In the genomic region with DNA sequence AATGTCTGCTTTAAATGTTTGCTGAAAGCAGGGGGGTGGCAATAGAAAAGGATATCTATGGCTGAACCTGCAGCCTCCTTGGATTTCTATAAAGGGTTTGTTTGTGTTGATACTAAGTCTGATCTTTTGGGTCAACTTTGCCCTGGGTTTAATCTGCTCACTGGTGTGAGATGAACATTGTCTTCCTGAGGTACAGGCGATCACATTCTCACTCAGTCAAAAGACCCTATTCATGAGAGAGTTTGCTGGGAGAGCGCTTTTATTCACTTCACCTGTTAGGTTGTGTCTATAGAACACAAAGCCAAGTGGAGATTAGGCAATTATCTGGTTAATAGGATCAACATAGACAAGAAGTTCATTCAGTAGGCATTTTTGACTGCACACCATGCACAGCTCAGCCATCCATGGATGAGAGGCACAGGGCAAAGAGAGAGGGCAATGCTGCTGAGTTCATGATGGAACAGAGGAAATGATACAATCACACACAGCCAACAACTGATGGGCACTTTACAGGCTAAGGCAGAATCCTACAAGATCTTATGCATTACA, we compare ENCODE assay signal across 29 mouse cellular contexts.
DNase-seq lines count a peak whose midpoint lies in the region; ATAC-seq and TF ChIP-seq lines count a peak whose summit lies in the region.
"Had no signal": no experiment of that assay in that cellular context is flagged by ENCODE, and none has a peak within 500 bp of the region (broad histone marks: within the 10 kb centered on the region; RNA-seq: fewer than 3 reads in every experiment).

No protein-coding gene starts in this region.

- no peaks in the 10 kb centered on the region for H3K4me1 ChIP-seq in embryonic facial prominence, embryonic 14.5 days (ENCODE audit: control insufficient read depth, insufficient read depth, low read length)
- peaks cover 8% of the 10 kb centered on the region; the same call in 1 of the 2 replicates for H3K4me1 ChIP-seq in embryonic facial prominence, embryonic 10.5 days
- peaks cover 11% of the 10 kb centered on the region; the same call in 1 of the 2 replicates for H3K4me1 ChIP-seq in midbrain, embryonic 12.5 days
- H3K4me1 ChIP-seq: heart, embryonic 12.5 days; neural tube, embryonic 12.5 days; stomach, embryonic 15.5 days had no signal

- WGBS in embryonic facial prominence, embryonic 14.5 days, result 65% methylated on average over 2 of the region's 2 CpGs
- 33% methylated on average over 2 of the region's 2 CpGs for WGBS in embryonic facial prominence, embryonic 10.5 days
- 10% methylated on average over 2 of the region's 2 CpGs for WGBS in midbrain, embryonic 12.5 days

- no peaks in the 10 kb centered on the region for H3K9me3 ChIP-seq in embryonic facial prominence, embryonic 14.5 days (ENCODE audit: control insufficient read depth, low read length)
- H3K9me3 ChIP-seq in embryonic facial prominence, embryonic 10.5 days, result no peaks in the 10 kb centered on the region
- H3K9me3 ChIP-seq in midbrain, embryonic 12.5 days, result no peaks in the 10 kb centered on the region
- H3K9me3 ChIP-seq: heart, embryonic 12.5 days; hindbrain, embryonic 13.5 days; neural tube, embryonic 12.5 days; stomach, embryonic 15.5 days had no signal

- TF ChIP-seq CTCF in brain, embryonic 14.5 days (IDR thresholded peaks at IDR 0.05; ENCODE audit: borderline replicate concordance, extremely low read depth, insufficient read depth, insufficient read length), result no peak

- no peak overlapping the region for H3K27ac ChIP-seq in embryonic facial prominence, embryonic 14.5 days (replicated peaks; ENCODE audit: low read depth, low read length)
- no peak overlapping the region for H3K27ac ChIP-seq in embryonic facial prominence, embryonic 10.5 days (replicated peaks)
- H3K27ac ChIP-seq in midbrain, embryonic 12.5 days (replicated peaks), result peak overlapping the region; percentile 36; the same call in 1 of the 2 replicates
- H3K27ac ChIP-seq: gastrocnemius, adult 2 months; heart, adult 2 months; hindbrain, embryonic 13.5 days; kidney, postnatal 0 days; liver, embryonic 14.5 days; neural tube, embryonic 12.5 days; stomach, embryonic 15.5 days had no signal

- no peak for TF ChIP-seq POLR2A in brain, embryonic 14.5 days (IDR thresholded peaks at IDR 0.05; ENCODE audit: borderline replicate concordance, extremely low read depth, insufficient read depth, insufficient read length, poor library complexity, severe bottlenecking)

- no peak overlapping the region for H3K4me2 ChIP-seq in embryonic facial prominence, embryonic 14.5 days (ENCODE audit: low read depth, low read length)
- H3K4me2 ChIP-seq in midbrain, embryonic 12.5 days (replicated peaks), result no peak overlapping the region
- H3K4me2 ChIP-seq: heart, embryonic 12.5 days; hindbrain, embryonic 13.5 days; neural tube, embryonic 12.5 days; stomach, embryonic 15.5 days had no signal

- DNase-seq in embryonic facial prominence, embryonic 14.5 days (ENCODE audit: low spot score), result peak; percentile 3
- DNase-seq in embryonic facial prominence, embryonic 10.5 days (ENCODE audit: low spot score), result no peak
- peak; percentile 45 for DNase-seq in brain, embryonic 14.5 days (ENCODE audit: low read depth)
- DNase-seq in retina, embryonic 14.5 days (ENCODE audit: low spot score), result peak; percentile 21
- DNase-seq in frontal cortex, postnatal 25 days (ENCODE audit: low spot score in 2 of 2), result no peak
- no peak for DNase-seq in frontal cortex, postnatal 10 days (ENCODE audit: low spot score in 2 of 2)
- DNase-seq: adrenal gland, adult 8-10 months; cerebellum, adult 8-10 months; cerebellum, postnatal 25 days; gastrocnemius, adult 2 months; heart, adult 2 months; heart, postnatal 4 days; kidney, adult 8-10 months; kidney, postnatal 4 days; liver; lung, adult 2 months; lung, postnatal 10 days; right cerebral cortex, postnatal 14 days; thymus, postnatal 14 days had no signal

- no peaks in the 10 kb centered on the region for H3K27me3 ChIP-seq in embryonic facial prominence, embryonic 14.5 days (replicated peaks; ENCODE audit: control insufficient read depth, insufficient read depth, low read length)
- peaks cover 45% of the 10 kb centered on the region for H3K27me3 ChIP-seq in embryonic facial prominence, embryonic 10.5 days (replicated peaks; ENCODE audit: low read depth, poor library complexity, severe bottlenecking)
- H3K27me3 ChIP-seq in midbrain, embryonic 12.5 days, result peaks cover 24% of the 10 kb centered on the region
- H3K27me3 ChIP-seq: heart, embryonic 12.5 days; hindbrain, embryonic 13.5 days; neural tube, embryonic 12.5 days; stomach, embryonic 15.5 days had no signal

- ATAC-seq in embryonic facial prominence, embryonic 14.5 days (ENCODE audit: low read depth), result peak; percentile 15; the same call in 1 of the 2 replicates
- peak; percentile 70 for ATAC-seq in midbrain, embryonic 12.5 days (ENCODE audit: low FRiP score, low read depth)
- ATAC-seq: intestine, embryonic 16.5 days had no signal

- no peak overlapping the region for H3K9ac ChIP-seq in embryonic facial prominence, embryonic 14.5 days (ENCODE audit: low read depth, low read length)
- no peak overlapping the region for H3K9ac ChIP-seq in midbrain, embryonic 12.5 days (replicated peaks)
- H3K9ac ChIP-seq: heart, embryonic 12.5 days; hindbrain, embryonic 13.5 days; liver, embryonic 14.5 days; neural tube, embryonic 12.5 days; stomach, embryonic 15.5 days had no signal

- H3K36me3 ChIP-seq in embryonic facial prominence, embryonic 14.5 days (ENCODE audit: control insufficient read depth, insufficient read depth, low read length), result no peaks in the 10 kb centered on the region
- no peaks in the 10 kb centered on the region for H3K36me3 ChIP-seq in embryonic facial prominence, embryonic 10.5 days (replicated peaks)
- H3K36me3 ChIP-seq in midbrain, embryonic 12.5 days, result no peaks in the 10 kb centered on the region
- H3K36me3 ChIP-seq: G1E; heart, embryonic 12.5 days; hindbrain, embryonic 13.5 days; neural tube, embryonic 12.5 days; stomach, embryonic 15.5 days had no signal

- no peak overlapping the region for H3K4me3 ChIP-seq in embryonic facial prominence, embryonic 14.5 days (ENCODE audit: low read depth, low read length)
- H3K4me3 ChIP-seq in embryonic facial prominence, embryonic 10.5 days, result no peak overlapping the region
- no peak overlapping the region for H3K4me3 ChIP-seq in midbrain, embryonic 12.5 days
- H3K4me3 ChIP-seq: gastrocnemius, adult 2 months; heart, adult 2 months; heart, embryonic 12.5 days; hindbrain, embryonic 13.5 days; myocyte; neural tube, embryonic 12.5 days; stomach, embryonic 15.5 days had no signal

Comparison
In these comparisons a context has a peak if more than half of its experiments do, and no peak if none do; other contexts are left out.
1. DNase-seq: peak in embryonic facial prominence, embryonic 14.5 days (single experiment), brain, embryonic 14.5 days (single experiment) and retina, embryonic 14.5 days (single experiment); none in embryonic facial prominence, embryonic 10.5 days (single experiment), frontal cortex, postnatal 25 days (0 of 2) and frontal cortex, postnatal 10 days (0 of 2).